Mouse (Mus musculus) spleen, adult 2 months (tissue): ENCODE data around the gene Vps16.

ENCODE experiments used
- CTCF ChIP-seq: fragments of 200-500 bp; IDR thresholded peaks from 2 replicates; pipeline ENCODE4 v1.5.1; 2011; ENCODE audit warnings: mild to moderate bottlenecking, inconsistent platforms; ENCODE audit not compliant: insufficient read depth, insufficient read length, insufficient replicate concordance; ENCODE audit errors: extremely low read depth
- POLR2A ChIP-seq: fragments of 200-500 bp; IDR thresholded peaks from 2 replicates; pipeline ENCODE4 v1.6.1; 2011; ENCODE audit warnings: low read depth, low read length, inconsistent platforms

DNA sequence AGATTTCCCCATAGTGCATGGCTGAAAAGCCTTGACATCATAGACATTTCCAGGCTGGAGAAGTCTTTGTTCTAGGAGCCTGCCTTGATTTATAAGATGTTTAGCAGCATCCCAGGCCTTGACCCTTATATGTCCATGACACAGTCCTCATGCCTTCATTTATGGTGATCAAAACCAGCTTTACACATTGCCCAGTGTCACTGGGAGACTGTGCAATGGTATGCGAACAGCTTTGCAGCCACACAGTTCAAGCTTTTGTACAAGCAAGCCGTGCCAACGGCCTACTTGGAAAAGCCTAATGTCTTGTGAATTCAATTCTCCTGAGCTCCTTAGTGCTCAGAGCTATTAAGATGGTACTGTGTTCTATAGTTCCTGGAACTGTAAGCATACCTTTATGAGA lies 58.6 kb downstream of the Vps16 start:
- no peak for TF ChIP-seq CTCF
- TF ChIP-seq POLR2A, result no peak
